Mouse (Mus musculus) spleen, postnatal 10 days (tissue): ENCODE measurements at regions not wholly inside any gene's neighbourhood (a gene's known extent, or its start where the extent isn't known, plus 50 kb on each side); places are given as distances from the start of the nearest gene placed in this dataset.

ENCODE experiments used
- DNase-seq, 2 experiments: peaks; one replicate each; pipeline ENCODE4 v3.0.0; 2021 to 2022; ENCODE audit warnings: low spot score in 2 of 2

DNA sequence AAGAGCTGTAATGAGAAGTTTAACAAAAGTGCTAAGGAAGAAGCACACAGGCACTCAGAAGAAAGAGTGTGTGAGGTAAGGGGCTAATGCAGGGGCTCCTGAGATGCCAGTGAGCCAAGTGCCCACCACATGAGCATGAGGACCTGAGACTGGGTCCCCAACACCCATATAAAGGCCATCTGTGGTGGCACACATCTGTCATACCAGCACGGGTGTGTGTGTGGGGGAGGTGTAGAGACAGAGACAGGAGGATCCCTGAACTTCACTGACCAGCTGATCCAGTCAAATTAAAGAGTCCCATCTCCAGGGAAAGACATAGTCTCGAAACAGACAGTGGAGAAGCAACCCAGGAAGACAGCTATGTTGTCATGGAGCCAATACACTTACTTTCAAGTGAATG, 70.6 kb upstream of the Gli2 start:
- no peak for DNase-seq

DNA sequence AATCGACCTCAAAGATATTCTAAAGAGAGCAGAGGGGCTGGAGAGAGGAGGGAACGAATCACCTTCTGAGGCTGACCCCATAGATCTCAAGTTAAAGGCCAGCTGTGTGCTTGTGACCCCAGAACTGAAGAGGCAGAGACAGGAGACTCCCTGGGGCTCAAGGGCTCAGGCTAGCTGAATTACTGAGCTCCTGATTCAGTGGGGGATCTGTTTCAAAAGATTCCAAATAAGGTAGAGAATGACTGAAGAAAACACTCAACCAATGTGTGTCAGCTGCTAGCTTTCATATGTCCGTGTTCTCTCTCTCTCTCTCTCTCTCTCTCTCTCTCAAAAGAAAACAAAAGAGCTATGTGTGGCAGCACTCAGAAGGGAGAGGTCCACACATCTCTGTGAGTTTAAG, 70.0 kb upstream of the Gli2 start:
- no peak for DNase-seq

DNA sequence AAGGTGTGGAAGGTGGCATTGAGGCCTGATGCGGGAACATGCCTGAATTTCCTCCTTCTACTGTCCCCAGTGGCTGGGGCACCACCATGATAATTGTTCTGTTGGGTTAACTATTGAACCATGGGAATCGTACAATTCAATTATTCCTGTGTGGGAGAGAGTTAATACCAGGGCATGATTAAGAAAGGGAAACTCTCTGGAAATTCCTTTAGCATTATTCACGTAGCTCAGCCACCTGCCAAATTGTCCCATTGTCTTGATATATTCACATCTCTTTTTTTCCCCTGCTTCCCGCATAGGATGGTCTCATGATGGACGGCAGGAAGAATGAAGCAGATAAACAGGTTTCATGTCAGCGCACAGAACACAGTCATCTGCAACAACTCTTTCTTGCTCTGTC, 69.6 kb upstream of the Gli2 start:
- no peak for DNase-seq

- no peak for DNase-seq
Measured at GRCm38 (mm10) chr1:119119863-119120569, 66.6 kb upstream of the Gli2 start.

DNA sequence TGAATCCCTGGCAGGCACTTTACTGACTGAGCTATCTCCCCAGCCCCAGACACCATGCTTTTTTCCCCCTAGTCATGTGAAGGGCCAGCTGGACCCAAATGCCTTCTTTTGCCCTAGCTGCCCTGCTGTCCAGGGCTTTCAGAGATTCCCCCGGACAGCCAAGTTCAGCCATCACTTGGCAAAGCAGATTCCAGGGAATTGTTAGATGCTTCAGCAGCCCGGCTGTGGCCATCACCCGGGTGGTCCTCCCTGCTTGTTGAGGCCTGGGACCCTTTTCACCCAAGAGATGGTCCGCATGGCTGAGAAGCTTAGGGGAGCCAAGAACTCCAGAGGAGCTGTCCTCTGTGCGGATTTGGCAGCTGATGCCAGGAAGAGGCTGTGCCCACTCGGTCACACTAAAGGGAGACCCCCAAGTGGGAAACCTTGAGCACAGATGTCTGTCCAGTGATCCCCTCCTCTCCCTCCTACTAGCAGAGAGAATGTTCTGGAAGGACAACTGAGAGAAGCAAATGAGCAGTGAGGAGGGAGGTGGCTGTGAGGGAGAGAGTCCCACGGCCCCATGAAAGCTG, 61.8 kb upstream of the Gli2 start:
- DNase-seq, result no peak

DNA sequence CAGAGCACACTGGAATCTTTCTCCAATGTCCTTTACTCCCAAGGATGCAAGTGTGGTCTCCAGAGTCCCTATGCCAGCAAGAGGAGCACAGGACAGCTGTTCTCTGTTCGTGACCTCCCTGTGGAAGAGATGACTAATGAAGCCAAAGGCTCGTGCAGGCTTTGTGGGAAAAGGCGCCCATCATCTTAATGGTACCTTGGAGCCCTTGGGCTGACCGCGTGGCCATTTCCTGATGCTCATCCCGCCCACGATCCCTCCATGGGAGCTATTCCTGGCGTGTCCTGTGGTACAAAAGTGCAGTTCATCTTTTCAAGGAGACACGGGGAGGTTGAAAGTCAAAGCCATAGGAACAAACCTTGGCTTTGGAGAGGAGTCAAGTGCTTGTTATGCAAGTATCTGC, 55.2 kb upstream of the Gli2 start:
- no peak for DNase-seq

DNA sequence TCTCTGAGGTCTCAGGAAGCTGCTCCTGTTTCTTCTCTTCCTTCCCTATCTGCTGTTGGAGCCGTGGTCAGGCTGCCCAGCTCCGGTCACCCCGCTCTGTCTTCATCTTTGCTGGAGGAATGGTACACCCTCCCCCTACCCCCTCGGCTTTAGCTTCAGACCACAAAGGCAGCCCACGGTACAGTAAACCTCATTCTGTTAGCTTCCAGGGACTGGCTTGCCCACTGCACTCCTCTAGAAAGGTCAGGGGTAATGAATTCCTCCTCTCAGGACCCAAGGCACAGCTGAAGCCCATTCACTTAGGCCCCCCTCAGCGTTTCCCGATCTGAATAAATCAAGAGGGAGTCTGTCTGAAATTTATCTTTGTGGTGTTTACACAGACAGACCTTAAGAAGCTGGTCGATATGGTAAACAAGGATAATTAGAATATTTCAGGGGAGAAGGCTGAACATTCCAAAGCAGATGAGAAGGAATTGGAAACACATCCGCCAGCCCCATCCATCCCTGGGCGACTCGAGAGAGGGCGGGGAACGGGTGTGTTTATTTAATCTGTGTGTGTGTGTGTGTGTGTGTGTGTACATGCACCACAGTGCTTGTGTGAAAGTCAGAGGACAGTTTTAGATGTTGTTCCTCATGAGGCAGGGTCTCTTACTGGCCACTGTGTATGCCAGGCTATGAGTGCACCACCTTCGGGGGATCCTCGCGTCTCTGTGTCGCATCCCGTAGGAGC, 53.0 kb upstream of the Gli2 start:
- DNase-seq, result no peak
